Mouse (Mus musculus) thymus, adult 2 months (tissue): ENCODE data around the gene Tsen2. TPM values are rescaled to one million over a fixed set of nuclear protein-coding genes. Genes with fewer than 3 reads are reported as not detected.

Source experiments
- DNase-seq: peaks from one replicate; pipeline ENCODE4 v3.0.0; 2021
- H3K27ac ChIP-seq: fragments of 200-500 bp; 2 replicates; pipeline ENCODE4 v1.5.1; 2012; ENCODE audit warnings: low read length, control low read depth; ENCODE audit not compliant: control insufficient read depth, insufficient read depth
- H3K27me3 ChIP-seq: fragments of 200-500 bp; 2 replicates; pipeline ENCODE4 v1.6.1; 2012; ENCODE audit warnings: mild to moderate bottlenecking, low read length, moderate library complexity, mixed read lengths; ENCODE audit not compliant: control insufficient read depth, insufficient read depth
- H3K36me3 ChIP-seq: fragments of 200-500 bp; 2 replicates; pipeline ENCODE4 v1.6.1; 2012; ENCODE audit warnings: mild to moderate bottlenecking, low read length, moderate library complexity; ENCODE audit not compliant: control insufficient read depth, insufficient read depth
- H3K4me1 ChIP-seq: fragments of 200-500 bp; replicated peaks from 2 replicates; pipeline ENCODE4 v1.6.1; 2012; ENCODE audit warnings: low read length; ENCODE audit not compliant: control insufficient read depth, insufficient read depth
- H3K4me3 ChIP-seq: fragments of 200-500 bp; 2 replicates; pipeline ENCODE4 v1.5.1; 2012; ENCODE audit warnings: mild to moderate bottlenecking, low read length, control low read depth, moderate library complexity; ENCODE audit not compliant: control insufficient read depth, insufficient read depth
- CTCF ChIP-seq: fragments of 200-500 bp; IDR thresholded peaks from 2 replicates; pipeline ENCODE4 v1.5.1; 2012; ENCODE audit warnings: mild to moderate bottlenecking, control low read depth, low read length, moderate library complexity, borderline replicate concordance; ENCODE audit not compliant: control insufficient read depth, poor library complexity, insufficient read depth; ENCODE audit errors: extremely low read depth
- POLR2A ChIP-seq: fragments of 200-500 bp; IDR thresholded peaks from 2 replicates; pipeline ENCODE4 v1.6.1; 2012; ENCODE audit warnings: mild to moderate bottlenecking, low read length, control low read depth, moderate library complexity; ENCODE audit not compliant: control insufficient read depth, poor library complexity, insufficient read depth; ENCODE audit errors: extremely low read depth
- WGBS: fragments of 180-500 bp; shearing (Covaris S2); methylation state at CpG from one replicate; pipeline ENCODE4 v1.1.7; 2018; 5-methylcytosine and 5-hydroxymethylcytosine counted together
- polyA plus RNA-seq: library from polyadenylated mRNA; depleted of rRNA; stranded (reverse); fragments of >200 nt; gene quantifications from 2 replicates; pipeline ENCODE4 v1.2.3, GENCODE M21; 2012

Gene Tsen2
- polyA plus RNA-seq, 1 experiment, result 4.6 TPM

- WGBS, result under 1% methylated on average over 12 of the region's 12 CpGs
- TF ChIP-seq CTCF (0 out of 2 replicates have a peak, but pooled peaks have one; percentile 14), POLR2A (no peak)
- Histone ChIP-seq H3K36me3 (no peaks in the 10 kb centered on the region), H3K27ac (no peak overlapping the region), H3K4me1 (peaks cover 38% of the 10 kb centered on the region), H3K4me3 (no peak overlapping the region), H3K27me3 (no peaks in the 10 kb centered on the region)
- peak; percentile 34 for DNase-seq
Measured at GRCm38 (mm10) chr6:115519275-115519699, 25.2 kb upstream of the Tsen2 start.

GRCm38 (mm10) chr6:115521923-115522322 lies 22.5 kb upstream of the Tsen2 start:
- TF ChIP-seq CTCF, result no peak
- no peak for TF ChIP-seq POLR2A
- Histone ChIP-seq H3K27ac (no peak overlapping the region), H3K4me1 (peaks cover 42% of the 10 kb centered on the region), H3K27me3 (no peaks in the 10 kb centered on the region), H3K36me3 (no peaks in the 10 kb centered on the region), H3K4me3 (no peak overlapping the region)
- WGBS, result 91% methylated on average over 1 of the region's 1 CpGs
- DNase-seq, result no peak

GRCm38 (mm10) chr6:115522691-115523146 lies 21.7 kb upstream of the Tsen2 start:
- Histone ChIP-seq H3K36me3 (no peaks in the 10 kb centered on the region), H3K4me1 (peaks cover 42% of the 10 kb centered on the region), H3K27me3 (no peaks in the 10 kb centered on the region), H3K4me3 (no peak overlapping the region), H3K27ac (no peak overlapping the region)
- no peak for DNase-seq
- WGBS, result 71% methylated on average over 6 of the region's 6 CpGs
- TF ChIP-seq POLR2A (no peak), CTCF (no peak)

- no peak for DNase-seq
- Histone ChIP-seq H3K4me3 (no peak overlapping the region), H3K27ac (no peak overlapping the region), H3K4me1 (peaks cover 41% of the 10 kb centered on the region), H3K27me3 (no peaks in the 10 kb centered on the region), H3K36me3 (no peaks in the 10 kb centered on the region)
- no peak for TF ChIP-seq CTCF
- no peak for TF ChIP-seq POLR2A
- WGBS, result 19% methylated on average over 9 of the region's 9 CpGs
Measured at GRCm38 (mm10) chr6:115523201-115523600, 21.3 kb upstream of the Tsen2 start.

- no peaks in the 10 kb centered on the region for H3K36me3 ChIP-seq
- H3K4me3 ChIP-seq, result no peak overlapping the region
- no peak overlapping the region for H3K27ac ChIP-seq
- no peak for DNase-seq
- 50% methylated on average over 9 of the region's 9 CpGs for WGBS
- H3K27me3 ChIP-seq, result no peaks in the 10 kb centered on the region
- TF ChIP-seq POLR2A, result no peak
- no peak for TF ChIP-seq CTCF
- peaks cover 28% of the 10 kb centered on the region for H3K4me1 ChIP-seq
Measured at GRCm38 (mm10) chr6:115524449-115524990, 19.9 kb upstream of the Tsen2 start.

- no peak overlapping the region for H3K27ac ChIP-seq
- H3K27me3 ChIP-seq, result no peaks in the 10 kb centered on the region
- no peak overlapping the region for H3K4me3 ChIP-seq
- TF ChIP-seq POLR2A, result no peak
- no peak for TF ChIP-seq CTCF
- H3K4me1 ChIP-seq, result peaks cover 20% of the 10 kb centered on the region
- no peak for DNase-seq
- WGBS, result 98% methylated on average over 3 of the region's 3 CpGs
- H3K36me3 ChIP-seq, result no peaks in the 10 kb centered on the region
Measured at GRCm38 (mm10) chr6:115527418-115527817, 17.0 kb upstream of the Tsen2 start.

GRCm38 (mm10) chr6:115528372-115528771 lies 16.1 kb upstream of the Tsen2 start:
- Histone ChIP-seq H3K27me3 (no peaks in the 10 kb centered on the region), H3K27ac (no peak overlapping the region), H3K4me3 (no peak overlapping the region), H3K4me1 (peaks cover 15% of the 10 kb centered on the region), H3K36me3 (no peaks in the 10 kb centered on the region)
- 93% methylated on average over 4 of the region's 4 CpGs for WGBS
- TF ChIP-seq POLR2A, result no peak
- no peak for TF ChIP-seq CTCF
- no peak for DNase-seq
